ENCODE assay signal across 21 mouse cellular contexts in genomic region chr4:31889673-31890072, GRCm38 (mm10).
DNase-seq lines count a peak whose midpoint lies in the region; ATAC-seq and TF ChIP-seq lines count a peak whose summit lies in the region.
"Had no signal": no experiment of that assay in that cellular context is flagged by ENCODE, and none has a peak within 500 bp of the region (broad histone marks: within the 10 kb centered on the region; RNA-seq: fewer than 3 reads in every experiment).

No protein-coding gene starts in this region.

- 52% methylated on average over 3 of the region's 3 CpGs for WGBS in hindbrain, embryonic 15.5 days
- 60% methylated on average over 3 of the region's 3 CpGs for WGBS in hindbrain, embryonic 12.5 days
- WGBS in midbrain, embryonic 11.5 days = 70% methylated on average over 3 of the region's 3 CpGs
- 61% methylated on average over 3 of the region's 3 CpGs for WGBS in midbrain, embryonic 13.5 days

- H3K9ac ChIP-seq in hindbrain, embryonic 15.5 days = no peak overlapping the region
- H3K9ac ChIP-seq in hindbrain, embryonic 12.5 days = no peak overlapping the region
- H3K9ac ChIP-seq in midbrain, embryonic 11.5 days (ENCODE audit: low read length) = no peak overlapping the region
- no peak overlapping the region for H3K9ac ChIP-seq in midbrain, embryonic 13.5 days (replicated peaks)
- H3K9ac ChIP-seq: forebrain, embryonic 15.5 days; heart, embryonic 12.5 days; intestine, embryonic 15.5 days; limb, embryonic 13.5 days; liver, embryonic 14.5 days; lung, embryonic 14.5 days had no signal

- no peaks in the 10 kb centered on the region for H3K27me3 ChIP-seq in hindbrain, embryonic 15.5 days
- H3K27me3 ChIP-seq in hindbrain, embryonic 12.5 days = no peaks in the 10 kb centered on the region
- no peaks in the 10 kb centered on the region for H3K27me3 ChIP-seq in midbrain, embryonic 11.5 days (ENCODE audit: control insufficient read depth, insufficient read depth, low read length)
- no peaks in the 10 kb centered on the region for H3K27me3 ChIP-seq in midbrain, embryonic 13.5 days
- H3K27me3 ChIP-seq: forebrain, embryonic 15.5 days; heart, embryonic 12.5 days; intestine, embryonic 15.5 days; limb, embryonic 13.5 days had no signal

- no peak overlapping the region for H3K4me2 ChIP-seq in hindbrain, embryonic 15.5 days
- H3K4me2 ChIP-seq in hindbrain, embryonic 12.5 days (replicated peaks) = no peak overlapping the region
- no peak overlapping the region for H3K4me2 ChIP-seq in midbrain, embryonic 11.5 days
- no peak overlapping the region for H3K4me2 ChIP-seq in midbrain, embryonic 13.5 days (replicated peaks)
- H3K4me2 ChIP-seq: forebrain, embryonic 15.5 days; heart, embryonic 12.5 days; intestine, embryonic 15.5 days; limb, embryonic 13.5 days; lung, embryonic 14.5 days had no signal

- no peak overlapping the region for H3K27ac ChIP-seq in hindbrain, embryonic 15.5 days (replicated peaks)
- no peak overlapping the region for H3K27ac ChIP-seq in hindbrain, embryonic 12.5 days
- no peak overlapping the region for H3K27ac ChIP-seq in midbrain, embryonic 11.5 days (ENCODE audit: low read depth, low read length)
- no peak overlapping the region for H3K27ac ChIP-seq in midbrain, embryonic 13.5 days
- H3K27ac ChIP-seq: forebrain, embryonic 15.5 days; intestine, embryonic 15.5 days; layer of hippocampus, adult 2 months; limb, embryonic 13.5 days; liver, embryonic 14.5 days had no signal

- TF ChIP-seq POLR2A in brain, embryonic 14.5 days (IDR thresholded peaks at IDR 0.05; ENCODE audit: borderline replicate concordance, extremely low read depth, insufficient read depth, insufficient read length, poor library complexity, severe bottlenecking) = no peak

- no peaks in the 10 kb centered on the region for H3K9me3 ChIP-seq in hindbrain, embryonic 15.5 days
- no peaks in the 10 kb centered on the region for H3K9me3 ChIP-seq in hindbrain, embryonic 12.5 days (replicated peaks)
- no peaks in the 10 kb centered on the region; the same call in 1 of the 2 replicates for H3K9me3 ChIP-seq in midbrain, embryonic 11.5 days (ENCODE audit: control insufficient read depth, low read length)
- no peaks in the 10 kb centered on the region for H3K9me3 ChIP-seq in midbrain, embryonic 13.5 days
- H3K9me3 ChIP-seq: forebrain, embryonic 15.5 days; heart, embryonic 12.5 days; intestine, embryonic 15.5 days; limb, embryonic 13.5 days had no signal

- TF ChIP-seq CTCF in brain, embryonic 14.5 days (IDR thresholded peaks at IDR 0.05; ENCODE audit: borderline replicate concordance, extremely low read depth, insufficient read depth, insufficient read length) = no peak

- no peaks in the 10 kb centered on the region for H3K4me1 ChIP-seq in hindbrain, embryonic 15.5 days (replicated peaks)
- H3K4me1 ChIP-seq in hindbrain, embryonic 12.5 days = no peaks in the 10 kb centered on the region
- H3K4me1 ChIP-seq in midbrain, embryonic 11.5 days (ENCODE audit: control insufficient read depth, insufficient read depth, low read length) = no peaks in the 10 kb centered on the region
- H3K4me1 ChIP-seq in midbrain, embryonic 13.5 days (replicated peaks) = no peaks in the 10 kb centered on the region; the same call in 1 of the 2 replicates
- H3K4me1 ChIP-seq: forebrain, embryonic 15.5 days; heart, embryonic 12.5 days; intestine, embryonic 15.5 days; limb, embryonic 13.5 days had no signal

- ATAC-seq in cerebellum, adult (ENCODE audit: insufficient number of reproducible peaks, low FRiP score, low TSS enrichment) = no peak
- ATAC-seq in hindbrain, embryonic 15.5 days (ENCODE audit: low FRiP score, low read depth) = peak; percentile 77; the same call in 1 of the 2 replicates
- ATAC-seq in hindbrain, embryonic 12.5 days (ENCODE audit: low FRiP score) = no peak
- ATAC-seq in midbrain, embryonic 11.5 days (ENCODE audit: low FRiP score) = no peak
- no peak for ATAC-seq in midbrain, embryonic 13.5 days
- ATAC-seq: forebrain, embryonic 15.5 days; intestine, embryonic 15.5 days had no signal

- H3K4me3 ChIP-seq in hindbrain, embryonic 15.5 days = no peak overlapping the region
- no peak overlapping the region for H3K4me3 ChIP-seq in hindbrain, embryonic 12.5 days
- H3K4me3 ChIP-seq in midbrain, embryonic 11.5 days (ENCODE audit: low read depth, low read length) = no peak overlapping the region
- H3K4me3 ChIP-seq in midbrain, embryonic 13.5 days (replicated peaks) = no peak overlapping the region
- H3K4me3 ChIP-seq: forebrain, embryonic 15.5 days; heart, embryonic 12.5 days; intestine, embryonic 15.5 days; layer of hippocampus, adult 2 months; limb, embryonic 13.5 days had no signal

- no peaks in the 10 kb centered on the region for H3K36me3 ChIP-seq in hindbrain, embryonic 15.5 days
- H3K36me3 ChIP-seq in hindbrain, embryonic 12.5 days = no peaks in the 10 kb centered on the region
- H3K36me3 ChIP-seq in midbrain, embryonic 11.5 days (ENCODE audit: control insufficient read depth, insufficient read depth, low read length) = no peaks in the 10 kb centered on the region
- H3K36me3 ChIP-seq in midbrain, embryonic 13.5 days = no peaks in the 10 kb centered on the region
- H3K36me3 ChIP-seq: forebrain, embryonic 15.5 days; heart, embryonic 12.5 days; intestine, embryonic 15.5 days; limb, embryonic 13.5 days had no signal

- peak; percentile 73 to 74 for DNase-seq in cerebellum, postnatal 14 days
- peak; percentile 19 for DNase-seq in midbrain, embryonic 11.5 days (ENCODE audit: low spot score, missing footprints)
- DNase-seq in brain, embryonic 14.5 days (ENCODE audit: low read depth) = peak; percentile 56
- no peak for DNase-seq in urinary bladder, postnatal 25 days (ENCODE audit: low spot score)
- DNase-seq: B cell, adult 2 months; cerebellum, adult 18-20 months; kidney, adult 9 months; kidney, postnatal 25 days; lung, embryonic 14.5 days; thymus, adult 18-20 months; thymus, postnatal 36 days had no signal
